8 mouse cellular contexts compared by ENCODE assay signal in genomic region chr6:72098021-72098655, GRCm38 (mm10). TPM values are rescaled to one million over a fixed set of nuclear protein-coding genes. Genes with fewer than 3 reads are reported as not detected.
A peak's percentile ranks its signal among the peaks of the same experiment; 100 is the strongest.
DNase-seq lines count a peak whose midpoint lies in the region; ATAC-seq lines count a peak whose summit lies in the region.

No protein-coding gene starts in this region.

- 4% methylated on average over 15 of the region's 15 CpGs for WGBS in lung, embryonic 16.5 days

- H3K4me1 ChIP-seq in lung, embryonic 16.5 days (replicated peaks; ENCODE audit: control insufficient read depth, insufficient read depth, low read length) = peaks cover 37% of the 10 kb centered on the region

- H3K9me3 ChIP-seq in lung, embryonic 16.5 days (ENCODE audit: control insufficient read depth, low read length) = no peaks in the 10 kb centered on the region

- ATAC-seq in lung, embryonic 16.5 days (ENCODE audit: low read depth) = peak; percentile 3; the same call in 1 of the 2 replicates

- peak overlapping the region; percentile 82 for H3K27ac ChIP-seq in lung, embryonic 16.5 days (ENCODE audit: low read length)

- H3K9ac ChIP-seq in lung, embryonic 16.5 days (ENCODE audit: low read length) = peak overlapping the region; percentile 84

- H3K36me3 ChIP-seq in lung, embryonic 16.5 days (ENCODE audit: control insufficient read depth, insufficient read depth, low read length) = no peaks in the 10 kb centered on the region

- no peaks in the 10 kb centered on the region for H3K27me3 ChIP-seq in lung, embryonic 16.5 days (ENCODE audit: control insufficient read depth, insufficient read depth, low read depth, low read length)

- peak overlapping the region; percentile 93 for H3K4me2 ChIP-seq in lung, embryonic 16.5 days (ENCODE audit: low read depth, low read length)

- no peak for DNase-seq in lung, adult 18-20 months
- DNase-seq in adrenal gland, postnatal 36 days = peak; percentile 52 to 67
- DNase-seq in forelimb bud, embryonic 11.5 days (ENCODE audit: low read depth, low spot score) = peak; percentile 26
- peak; percentile 34 for DNase-seq in kidney, postnatal 10 days
- DNase-seq in naive thymus-derived CD4-positive, alpha-beta T cell, adult 2 months (ENCODE audit: low read depth) = peak; percentile 58
- no peak for DNase-seq in Muller cell, postnatal 12 days (ENCODE audit: inconsistent ontology term)
- no peak for DNase-seq in right cerebral cortex, postnatal 14 days

- H3K4me3 ChIP-seq in lung, embryonic 16.5 days (ENCODE audit: low read length) = peak overlapping the region; percentile 83

RNA-seq across cellular contexts. Expression of gene St3gal5, which starts 0.7 kb away (rescaled TPM):
- polyA plus RNA-seq in lung, embryonic 16.5 days (2015; fragmentation: Nextera tagmentation; extraction: Ambion mirVana) = 40.5 and 43.1 TPM in 2 replicates
- total RNA-seq in adrenal gland, postnatal 36 days (2021) = 100 to 1,000 TPM; 109 to 295 TPM

Comparison
In these comparisons a context has a peak if more than half of its experiments do, and no peak if none do; other contexts are left out.
1. DNase-seq: peak in adrenal gland, postnatal 36 days (2 of 2), forelimb bud, embryonic 11.5 days (single experiment), kidney, postnatal 10 days (single experiment) and naive thymus-derived CD4-positive, alpha-beta T cell, adult 2 months (single experiment); none in lung, adult 18-20 months (0 of 2), Muller cell, postnatal 12 days (single experiment) and right cerebral cortex, postnatal 14 days (single experiment).